Mouse (Mus musculus) erythroblast, adult 5-6 weeks (primary cell): ENCODE measurements at regions not wholly inside any gene's neighbourhood (a gene's known extent, or its start where the extent isn't known, plus 50 kb on each side); places are given as distances from the start of the nearest gene placed in this dataset.

Experiments
- ATAC-seq: replicated peaks from 2 replicates; pipeline ENCODE4 v1.8.0; 2016; ENCODE audit warnings: moderate number of reproducible peaks, mild to moderate bottlenecking, moderate TSS enrichment, inconsistent platforms; ENCODE audit not compliant: poor library complexity, low FRiP score, severe bottlenecking

DNA sequence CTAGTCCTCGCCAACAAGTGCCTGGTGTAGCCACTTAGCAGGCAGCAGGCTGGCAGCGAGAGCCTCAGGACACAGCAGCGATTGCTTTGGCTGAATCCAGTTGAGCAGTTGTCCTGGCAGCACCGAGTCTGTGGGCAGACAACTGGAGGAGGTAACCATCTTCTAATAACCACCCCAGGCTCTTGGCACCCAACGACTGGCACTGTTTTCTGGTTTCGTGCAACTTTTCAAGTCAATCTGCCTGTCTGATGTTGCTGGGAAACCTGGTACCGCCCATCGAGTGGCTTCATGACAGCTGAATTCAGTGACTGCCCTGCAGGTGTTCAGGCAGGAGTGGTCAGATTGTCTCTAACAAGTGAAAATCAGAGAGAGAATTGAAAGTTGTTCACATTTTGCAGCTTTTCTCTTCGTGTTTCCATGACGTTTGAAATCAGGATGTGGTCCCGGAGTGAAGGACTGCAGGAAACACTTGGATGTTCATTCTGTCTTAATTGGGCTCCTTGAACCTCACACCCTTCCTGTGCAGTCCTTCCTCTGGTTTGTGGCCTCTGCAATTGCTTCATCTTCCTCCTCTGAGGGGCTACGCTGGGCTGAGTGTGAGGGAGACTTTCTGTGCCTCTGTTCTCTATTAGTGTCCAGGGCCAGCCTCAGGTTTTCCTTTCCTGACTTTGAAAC is 58.1 kb upstream of the Cdkn2b start:
- no peak for ATAC-seq

DNA sequence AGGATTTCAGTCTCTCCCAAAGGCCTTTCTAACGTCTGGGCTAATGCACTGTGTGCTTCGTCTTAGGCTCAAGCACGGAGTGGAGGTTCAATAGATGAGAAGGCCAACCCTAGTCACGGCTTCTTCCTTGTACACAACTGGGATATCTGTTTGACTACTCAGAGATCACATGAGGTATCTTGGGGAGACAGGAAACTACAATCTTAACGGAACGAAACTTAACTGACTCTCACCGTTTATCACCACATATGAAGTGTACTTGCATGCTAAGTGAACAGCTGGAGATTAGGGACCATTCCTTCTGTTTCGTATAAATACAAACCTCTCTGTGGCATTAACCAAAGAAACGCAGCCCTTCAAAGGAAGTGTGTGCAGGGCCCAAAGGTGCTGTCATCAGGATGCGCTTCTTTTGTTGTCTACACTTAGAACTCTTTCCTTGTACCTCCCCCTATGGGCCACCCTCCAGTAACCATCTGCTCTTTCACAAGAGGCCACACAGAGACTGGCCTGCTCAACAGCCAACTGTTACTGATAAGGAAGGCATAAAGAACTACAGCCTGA is 55.8 kb upstream of the Cdkn2b start:
- no peak for ATAC-seq

DNA sequence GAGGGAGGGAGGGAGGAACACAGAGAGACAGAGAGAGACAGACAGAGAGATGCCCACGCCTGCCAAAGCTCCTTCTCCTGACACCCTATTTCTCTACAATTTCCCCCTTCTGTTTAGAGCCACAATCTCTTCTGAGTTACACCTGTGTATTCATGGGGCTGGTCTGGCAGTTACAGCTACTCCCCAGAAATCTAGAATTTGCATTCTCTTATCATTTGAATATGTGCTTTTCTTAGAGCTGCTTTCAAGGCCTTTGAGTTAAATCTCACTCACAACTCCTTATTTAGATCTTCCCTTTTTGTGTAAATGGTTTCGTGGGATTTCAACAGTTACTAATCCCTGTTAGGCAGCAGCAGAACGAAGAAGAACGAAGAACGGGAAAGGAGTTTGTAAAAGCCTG is 55.0 kb upstream of the Cdkn2b start:
- no peak for ATAC-seq

DNA sequence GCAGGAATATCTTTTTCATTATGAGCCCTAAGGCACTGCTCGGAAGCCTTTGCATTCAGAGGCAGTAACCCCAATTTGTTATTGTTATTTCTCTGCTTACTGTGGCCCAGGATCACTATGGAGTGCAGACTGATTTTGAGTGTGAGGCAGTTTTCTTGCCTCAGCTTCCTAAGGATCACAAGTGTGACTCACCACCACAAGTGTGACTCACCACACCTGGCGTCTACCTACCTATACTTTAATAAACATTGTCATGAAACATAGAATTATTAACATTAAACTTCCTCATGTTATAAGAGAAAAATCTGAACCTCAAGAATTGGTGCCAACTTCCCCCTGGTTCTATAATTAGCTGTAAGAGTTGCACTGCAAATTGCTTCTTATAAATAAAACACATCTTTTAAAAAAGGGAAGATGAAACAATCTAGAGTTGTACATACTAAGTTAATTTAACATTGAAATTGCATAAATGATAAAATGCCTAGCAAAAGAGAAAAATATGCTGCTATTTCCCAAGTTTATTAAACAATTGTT is 52.4 kb upstream of the Cdkn2b start:
- no peak for ATAC-seq

DNA sequence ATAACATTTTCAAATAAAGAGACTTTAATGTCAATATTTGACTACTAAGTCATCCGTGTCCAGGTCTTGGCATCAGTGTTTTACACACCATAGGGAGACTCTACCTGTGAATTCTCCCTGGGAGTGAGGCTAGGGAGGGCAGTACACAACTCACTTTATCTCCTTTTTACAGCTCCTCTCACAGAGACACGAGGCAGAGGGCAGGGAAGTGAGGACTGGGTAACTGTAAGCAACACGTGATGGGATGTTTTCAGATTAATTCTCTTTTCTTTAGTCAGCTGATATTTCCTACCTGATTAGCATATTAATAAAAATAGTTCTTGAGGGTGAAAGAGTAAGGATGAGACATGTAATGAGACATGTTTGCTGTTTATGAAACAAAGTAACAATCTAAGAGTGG is 51.8 kb upstream of the Cdkn2b start:
- no peak for ATAC-seq

DNA sequence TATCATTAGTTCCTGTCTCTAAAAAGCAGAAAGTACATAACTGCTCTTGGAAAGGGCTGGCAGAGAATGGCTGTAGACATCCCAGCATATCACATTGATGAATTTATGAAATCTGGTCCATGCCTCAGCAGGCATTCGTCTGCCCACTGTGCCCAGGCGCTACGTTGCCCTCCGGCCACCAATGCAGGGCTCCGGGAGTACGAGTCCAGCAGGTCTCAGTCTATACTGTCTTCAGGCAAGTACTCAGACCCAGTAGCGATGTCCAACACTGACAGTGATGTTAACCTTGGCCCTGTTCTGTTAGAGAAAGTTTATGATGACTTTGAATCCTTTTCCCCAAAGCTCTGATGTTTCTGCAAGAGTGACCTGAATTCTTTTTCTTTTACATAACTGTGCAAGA is 50.5 kb upstream of the Cdkn2b start:
- ATAC-seq, result no peak
